Comparison of ENCODE assay signal across 14 mouse cellular contexts in the genomic region with DNA sequence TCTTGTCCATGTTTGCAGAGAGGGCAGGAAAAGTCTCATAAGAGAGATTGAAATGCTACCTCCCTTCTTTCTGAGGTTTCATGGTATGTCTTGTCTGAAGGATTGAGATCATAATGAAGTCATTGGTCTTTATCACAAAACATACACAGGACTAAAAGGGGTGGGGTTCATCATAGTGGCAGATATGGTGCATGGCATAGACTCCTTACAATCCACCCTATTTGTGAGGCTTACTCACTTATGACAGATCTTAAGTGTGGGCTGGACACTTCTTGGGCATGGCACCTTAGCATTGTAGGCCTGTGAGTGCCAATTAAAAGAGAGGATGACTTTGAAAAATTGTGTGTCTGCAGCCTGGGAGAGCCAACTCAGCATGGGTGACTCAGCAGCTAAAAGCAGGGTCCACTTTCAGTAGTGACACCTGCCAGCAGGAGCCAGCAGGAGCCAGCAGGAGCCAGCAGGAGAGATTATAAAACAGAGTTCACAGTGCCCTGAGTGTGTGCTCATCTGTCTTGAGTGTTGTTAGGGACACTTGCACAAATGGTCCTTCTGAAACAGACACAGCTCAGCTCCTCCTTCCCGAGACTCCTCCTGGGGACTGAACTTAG. TPM values are rescaled to one million over a fixed set of nuclear protein-coding genes. Genes with fewer than 3 reads are reported as not detected.
DNase-seq lines count a peak whose midpoint lies in the region; ATAC-seq and TF ChIP-seq lines count a peak whose summit lies in the region.
"Had no signal": no experiment of that assay in that cellular context is flagged by ENCODE, and none has a peak within 500 bp of the region (broad histone marks: within the 10 kb centered on the region; RNA-seq: fewer than 3 reads in every experiment).

No protein-coding gene starts in this region.

- H3K4me1 ChIP-seq in liver, embryonic 12.5 days, result peaks cover 18% of the 10 kb centered on the region
- H3K4me1 ChIP-seq: heart, embryonic 15.5 days had no signal

- H3K27ac ChIP-seq in layer of hippocampus, adult 2 months, result peak overlapping the region; percentile 36; the same call in 1 of the 2 replicates
- no peak overlapping the region for H3K27ac ChIP-seq in liver, embryonic 12.5 days
- H3K27ac ChIP-seq: heart, embryonic 15.5 days had no signal

- no peaks in the 10 kb centered on the region for H3K36me3 ChIP-seq in liver, embryonic 12.5 days
- H3K36me3 ChIP-seq: heart, embryonic 15.5 days had no signal

- H3K9me3 ChIP-seq in liver, embryonic 12.5 days (replicated peaks), result no peaks in the 10 kb centered on the region
- H3K9me3 ChIP-seq: heart, embryonic 15.5 days had no signal

- TF ChIP-seq CTCF in layer of hippocampus, adult 2 months (conservative IDR thresholded peaks at IDR 0.05), result no peak

- peaks cover 4% of the 10 kb centered on the region for H3K27me3 ChIP-seq in liver, embryonic 12.5 days (replicated peaks)
- H3K27me3 ChIP-seq: heart, embryonic 15.5 days had no signal

- H3K4me3 ChIP-seq in layer of hippocampus, adult 2 months, result no peak overlapping the region
- H3K4me3 ChIP-seq in liver, embryonic 12.5 days, result no peak overlapping the region
- H3K4me3 ChIP-seq: heart, embryonic 15.5 days had no signal

- ATAC-seq in liver, embryonic 12.5 days, result peak; percentile 82

- WGBS in liver, embryonic 12.5 days (ENCODE audit: insufficient replicate concordance), result 60% methylated on average over 1 of the region's 1 CpGs

- no peak overlapping the region for H3K9ac ChIP-seq in liver, embryonic 12.5 days
- H3K9ac ChIP-seq: heart, embryonic 15.5 days had no signal

- peak; percentile 8 for DNase-seq in adrenal gland, adult 2 months
- DNase-seq in adrenal gland, postnatal 36 days, result no peak
- no peak for DNase-seq in layer of hippocampus, adult 2 months (ENCODE audit: low spot score in 2 of 2)
- no peak for DNase-seq in layer of hippocampus, adult 8-10 months (ENCODE audit: low spot score in 2 of 2)
- DNase-seq in lung, postnatal 4 days, result peak; percentile 10 to 31
- DNase-seq in urinary bladder, postnatal 10 days (ENCODE audit: low spot score), result no peak
- DNase-seq in urinary bladder, postnatal 36 days (ENCODE audit: low spot score in 2 of 2), result no peak
- DNase-seq: adrenal gland, postnatal 14 days; kidney, postnatal 14 days; layer of hippocampus, postnatal 36 days had no signal

- no peak overlapping the region for H3K4me2 ChIP-seq in liver, embryonic 12.5 days
- H3K4me2 ChIP-seq: heart, embryonic 15.5 days had no signal

RNA-seq across cellular contexts. Expression of a gene that starts 36.4 kb away (rescaled TPM):
- 10 to 100 TPM; 17.0 to 23.5 TPM for total RNA-seq in adrenal gland, adult 2 months (2021)
- polyA plus RNA-seq in adrenal gland, adult 2 months (2012; rRNA removed), result 77.8 and 92.0 TPM in 2 replicates
- 10 to 100 TPM; 15.8 to 25.7 TPM for total RNA-seq in adrenal gland, postnatal 36 days (2021)
- total RNA-seq in layer of hippocampus, adult 2 months (2021), result 100 to 1,000 TPM; 175 to 184 TPM
- 100 to 1,000 TPM; 165 to 213 (median 188) TPM for total RNA-seq in layer of hippocampus, adult 8-10 months (2022)
- polyA plus RNA-seq in liver, embryonic 12.5 days (2016; fragmentation: Nextera tagmentation; extraction: Ambion mirVana), result 61.2 and 64.2 TPM in 2 replicates

RNA-seq across cellular contexts. Expression of a gene that starts 57.8 kb away (rescaled TPM):
- total RNA-seq in adrenal gland, adult 2 months (2021), result not detected
- not detected in 2 replicates for polyA plus RNA-seq in adrenal gland, adult 2 months (2012; rRNA removed)
- total RNA-seq in adrenal gland, postnatal 36 days (2021), result not detected
- total RNA-seq in layer of hippocampus, adult 2 months (2021), result not detected
- not detected for total RNA-seq in layer of hippocampus, adult 8-10 months (2022)
- polyA plus RNA-seq in liver, embryonic 12.5 days (2016; fragmentation: Nextera tagmentation; extraction: Ambion mirVana), result not detected in 2 replicates
- total RNA-seq: adrenal gland, postnatal 14 days; layer of hippocampus, postnatal 36 days had no signal
- polyA plus RNA-seq: heart, embryonic 15.5 days; limb, embryonic 11.5 days; spleen, adult 2 months had no signal

Comparison
In these comparisons a context has a peak if more than half of its experiments do, and no peak if none do; other contexts are left out.
1. DNase-seq: peak in adrenal gland, adult 2 months (single experiment) and lung, postnatal 4 days (2 of 2); none in adrenal gland, postnatal 36 days (0 of 2), layer of hippocampus, adult 2 months (0 of 2), layer of hippocampus, adult 8-10 months (0 of 2), urinary bladder, postnatal 10 days (single experiment) and urinary bladder, postnatal 36 days (0 of 2).
2. RNA of a gene that starts 36.4 kb away (total RNA-seq): 165 to 213 TPM in layer of hippocampus, adult 8-10 months and 175 to 184 TPM in layer of hippocampus, adult 2 months; 15.8 to 25.7 TPM in adrenal gland, postnatal 36 days and 17.0 to 23.5 TPM in adrenal gland, adult 2 months; every median in the first group is over 4 times any median in the second.